Mouse (Mus musculus) embryonic facial prominence, embryonic 10.5 days (tissue): ENCODE data around the gene Zdhhc20. TPM values are rescaled to one million over a fixed set of nuclear protein-coding genes. Genes with fewer than 3 reads are reported as not detected.
"Not testable (repeated sequence)": the region's sequence is repeated elsewhere in the genome, so short reads cannot be mapped to it uniquely, and the experiment has no call there.

Experiments
- DNase-seq: peaks from one replicate; pipeline ENCODE4 v3.0.0-alpha.2; 2017; ENCODE audit warnings: low spot score
- H3K27ac ChIP-seq: fragments of 300-500 bp; sonication (generic); replicated peaks from 2 replicates; pipeline ENCODE4 v1.5.1; 2016; ENCODE audit warnings: mild to moderate bottlenecking
- H3K27me3 ChIP-seq: fragments of 300-500 bp; sonication (generic); replicated peaks from 2 replicates; pipeline ENCODE4 v1.6.1; 2016; ENCODE audit warnings: low read depth, mild to moderate bottlenecking; ENCODE audit not compliant: poor library complexity, severe bottlenecking
- H3K36me3 ChIP-seq: fragments of 300-500 bp; sonication (generic); replicated peaks from 2 replicates; pipeline ENCODE4 v1.6.1; 2016; ENCODE audit warnings: mild to moderate bottlenecking, moderate library complexity
- H3K4me1 ChIP-seq: fragments of 300-500 bp; sonication (generic); 2 replicates; pipeline ENCODE4 v1.6.1; 2016
- H3K4me3 ChIP-seq: fragments of 300-500 bp; sonication (generic); 2 replicates; pipeline ENCODE4 v1.5.1; 2016; ENCODE audit warnings: mild to moderate bottlenecking, moderate library complexity
- H3K9me3 ChIP-seq: fragments of 300-500 bp; sonication (generic); 2 replicates; pipeline ENCODE4 v1.6.1; 2016; ENCODE audit warnings: mild to moderate bottlenecking
- WGBS: fragments of 180-500 bp; shearing (Covaris S2); methylation state at CpG from one replicate; pipeline ENCODE4 v1.1.7; 2016; 5-methylcytosine and 5-hydroxymethylcytosine counted together
- polyA plus RNA-seq: library from polyadenylated mRNA; unstranded; fragments of >200 nt; fragmentation: Nextera tagmentation; extraction: Ambion mirVana; gene quantifications from 2 replicates; pipeline ENCODE4 v1.2.1, GENCODE M21; 2016

The Zdhhc20 gene
- 52.6 and 59.1 TPM in 2 replicates for polyA plus RNA-seq

GRCm38 (mm10) chr14:57890011-57890842, at the start of gene Zdhhc20:
Gene Zdhhc20, minus strand, starts transcription at chr14:57890276.
- Histone ChIP-seq H3K4me1 (peaks cover 13% of the 10 kb centered on the region), H3K27me3 (no peaks in the 10 kb centered on the region), H3K9me3 (no peaks in the 10 kb centered on the region), H3K36me3 (peaks cover 11% of the 10 kb centered on the region), H3K4me3 (peak within 1 kb of the TSS; percentile 98), H3K27ac (peak within 1 kb of the TSS; percentile 96)
- 3% methylated on average over 65 of the region's 65 CpGs for WGBS
- DNase-seq: peak; percentile 99

GRCm38 (mm10) chr14:57937297-57937696, 47.2 kb upstream of the Zdhhc20 start:
- 92% methylated on average over 6 of the region's 6 CpGs for WGBS
- H3K4me1 ChIP-seq: no peaks in the 10 kb centered on the region
- H3K27ac ChIP-seq: no peak overlapping the region
- no peak for DNase-seq
- no peak overlapping the region for H3K4me3 ChIP-seq
- no peaks in the 10 kb centered on the region for H3K27me3 ChIP-seq
- no peaks in the 10 kb centered on the region for H3K9me3 ChIP-seq
- peaks cover 23% of the 10 kb centered on the region for H3K36me3 ChIP-seq

- no peaks in the 10 kb centered on the region for H3K9me3 ChIP-seq
- H3K27me3 ChIP-seq: no peaks in the 10 kb centered on the region
- no peak overlapping the region for H3K27ac ChIP-seq
- H3K4me3 ChIP-seq: no peak overlapping the region
- no peaks in the 10 kb centered on the region for H3K4me1 ChIP-seq
- peaks cover 15% of the 10 kb centered on the region; the same call in 1 of the 2 replicates for H3K36me3 ChIP-seq
- DNase-seq: no peak
- WGBS: 94% methylated on average over 13 of the region's 13 CpGs
Observed at GRCm38 (mm10) chr14:57934666-57935065, 44.6 kb upstream of the Zdhhc20 start.

GRCm38 (mm10) chr14:57933608-57934007, 43.5 kb upstream of the Zdhhc20 start:
- peaks cover 20% of the 10 kb centered on the region; the same call in 1 of the 2 replicates for H3K36me3 ChIP-seq
- 93% methylated on average over 7 of the region's 7 CpGs for WGBS
- no peak for DNase-seq
- H3K27ac ChIP-seq: no peak overlapping the region
- H3K9me3 ChIP-seq: no peaks in the 10 kb centered on the region
- no peaks in the 10 kb centered on the region for H3K4me1 ChIP-seq
- H3K4me3 ChIP-seq: no peak overlapping the region
- H3K27me3 ChIP-seq: no peaks in the 10 kb centered on the region

DNA sequence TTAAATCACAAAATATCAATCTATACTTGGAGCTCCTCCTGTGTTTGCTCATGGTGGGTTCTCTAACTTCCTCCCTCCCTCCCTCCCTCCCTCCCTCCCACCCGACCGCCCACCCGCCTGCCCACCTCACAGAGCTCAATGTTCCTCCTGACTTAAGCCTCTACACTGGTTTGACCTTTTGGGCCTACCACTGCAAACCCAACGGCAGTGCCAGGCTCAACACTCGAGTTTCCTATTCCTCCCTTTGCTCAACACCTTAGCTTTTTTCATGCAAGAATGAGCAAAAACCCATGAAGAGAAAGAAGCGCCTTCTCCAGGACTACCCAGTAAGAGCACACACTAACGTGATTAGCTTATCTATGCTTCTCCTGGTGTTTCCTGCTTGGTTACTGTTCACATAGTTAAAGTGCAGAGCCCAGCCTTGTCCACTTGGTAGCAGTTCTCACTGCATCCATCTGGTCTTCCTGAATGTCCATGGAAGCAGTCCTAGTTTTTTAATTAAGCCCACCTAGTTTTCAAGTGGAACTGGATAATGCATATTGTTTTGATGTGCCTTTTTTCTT, 42.9 kb upstream of the Zdhhc20 start:
- no peaks in the 10 kb centered on the region for H3K4me1 ChIP-seq
- 66% methylated on average over 7 of the region's 7 CpGs for WGBS

GRCm38 (mm10) chr14:57921428-57922131, 31.5 kb upstream of the Zdhhc20 start:
- Histone ChIP-seq H3K9me3 (peaks cover 7% of the 10 kb centered on the region; the same call in 1 of the 2 replicates), H3K27ac (peak overlapping the region; percentile 77), H3K27me3 (no peaks in the 10 kb centered on the region), H3K4me1 (peaks cover 20% of the 10 kb centered on the region), H3K36me3 (peaks cover 49% of the 10 kb centered on the region), H3K4me3 (peak overlapping the region; percentile 8; the same call in 1 of the 2 replicates)
- peak; percentile 40 for DNase-seq
- WGBS: 28% methylated on average over 10 of the region's 10 CpGs

More for the DNA sequence above, 42.9 kb upstream of the Zdhhc20 start:
- Histone ChIP-seq H3K9me3 (no peaks in the 10 kb centered on the region), H3K27ac (no peak overlapping the region), H3K4me3 (no peak overlapping the region), H3K36me3 (peaks cover 20% of the 10 kb centered on the region; the same call in 1 of the 2 replicates), H3K27me3 (no peaks in the 10 kb centered on the region)
- DNase-seq: no peak

DNA sequence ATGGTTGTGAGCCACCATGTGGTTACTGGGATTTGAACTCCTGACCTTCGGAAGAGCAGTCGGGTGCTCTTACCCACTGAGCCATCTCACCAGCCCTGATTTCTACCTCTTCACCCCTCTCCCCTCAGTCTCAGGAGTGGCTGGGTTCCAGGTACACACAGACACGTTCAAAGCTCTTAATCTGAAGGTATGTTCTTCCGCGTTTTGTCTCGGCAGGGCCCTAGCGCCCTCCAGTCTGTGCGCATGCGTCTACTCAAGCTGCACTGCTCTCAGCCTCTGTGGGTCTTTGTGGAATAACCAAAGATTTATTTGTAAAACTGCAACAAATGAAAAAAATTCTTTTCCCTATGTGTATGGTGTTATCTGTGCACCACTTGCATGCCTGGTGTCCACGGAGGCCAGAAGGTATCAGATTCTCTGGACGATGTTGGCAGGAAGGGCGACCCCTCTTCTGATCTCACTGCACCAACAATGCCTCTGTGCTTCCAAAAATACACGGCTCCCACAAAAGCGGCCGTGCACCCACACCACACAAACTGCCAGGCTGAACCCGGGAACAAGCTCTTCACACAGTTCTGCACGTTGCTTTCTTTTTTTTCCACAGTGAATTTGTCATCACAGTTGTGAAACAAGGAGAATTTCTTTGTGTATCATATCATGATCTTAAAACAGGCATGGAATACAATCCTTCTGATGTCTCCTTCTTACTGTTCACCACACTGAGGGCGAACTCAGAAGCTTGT, 30.7 kb upstream of the Zdhhc20 start:
- 82% methylated on average over 18 of the region's 18 CpGs for WGBS
- H3K9me3 ChIP-seq: peaks cover 7% of the 10 kb centered on the region; the same call in 1 of the 2 replicates
- H3K27ac ChIP-seq: peak overlapping the region; percentile 77
- peaks cover 20% of the 10 kb centered on the region for H3K4me1 ChIP-seq
- peak overlapping the region; percentile 8; the same call in 1 of the 2 replicates for H3K4me3 ChIP-seq
- peaks cover 50% of the 10 kb centered on the region for H3K36me3 ChIP-seq
- H3K27me3 ChIP-seq: no peaks in the 10 kb centered on the region
- DNase-seq: no peak

- H3K27me3 ChIP-seq: no peaks in the 10 kb centered on the region
- H3K4me3 ChIP-seq: no peak overlapping the region
- WGBS: 95% methylated on average over 17 of the region's 17 CpGs
- peaks cover 7% of the 10 kb centered on the region; the same call in 1 of the 2 replicates for H3K9me3 ChIP-seq
- peaks cover 54% of the 10 kb centered on the region for H3K36me3 ChIP-seq
- no peak overlapping the region for H3K27ac ChIP-seq
- peaks cover 20% of the 10 kb centered on the region for H3K4me1 ChIP-seq
- DNase-seq: no peak
Observed at GRCm38 (mm10) chr14:57919148-57919875, 29.2 kb upstream of the Zdhhc20 start.

DNA sequence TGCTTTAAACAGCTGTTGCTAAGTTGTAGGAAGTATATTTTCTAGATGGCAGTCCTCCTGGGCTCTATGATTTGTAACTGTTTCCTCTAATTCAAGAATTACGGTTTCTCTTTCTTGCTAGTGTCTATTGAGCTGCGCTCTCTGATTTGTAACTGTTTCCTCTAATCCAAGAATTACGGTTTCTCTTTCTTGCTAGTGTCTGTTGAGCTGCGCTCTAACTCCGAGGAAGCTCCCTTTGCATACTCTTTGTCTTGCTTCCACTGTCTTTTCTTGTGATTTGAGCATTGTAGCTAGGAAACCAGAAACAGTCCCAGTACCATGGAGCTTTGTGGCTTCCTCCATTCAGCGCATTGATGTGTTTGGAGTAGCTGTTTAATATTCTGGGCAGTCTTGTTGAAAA, 25.3 kb upstream of the Zdhhc20 start:
- DNase-seq: no peak
- Histone ChIP-seq H3K4me3 (no peak overlapping the region), H3K4me1 (peaks cover 5% of the 10 kb centered on the region; the same call in 1 of the 2 replicates), H3K36me3 (peaks cover 35% of the 10 kb centered on the region), H3K9me3 (no peaks in the 10 kb centered on the region), H3K27me3 (no peaks in the 10 kb centered on the region), H3K27ac (no peak overlapping the region)
- 67% methylated on average over 6 of the region's 6 CpGs for WGBS

DNA sequence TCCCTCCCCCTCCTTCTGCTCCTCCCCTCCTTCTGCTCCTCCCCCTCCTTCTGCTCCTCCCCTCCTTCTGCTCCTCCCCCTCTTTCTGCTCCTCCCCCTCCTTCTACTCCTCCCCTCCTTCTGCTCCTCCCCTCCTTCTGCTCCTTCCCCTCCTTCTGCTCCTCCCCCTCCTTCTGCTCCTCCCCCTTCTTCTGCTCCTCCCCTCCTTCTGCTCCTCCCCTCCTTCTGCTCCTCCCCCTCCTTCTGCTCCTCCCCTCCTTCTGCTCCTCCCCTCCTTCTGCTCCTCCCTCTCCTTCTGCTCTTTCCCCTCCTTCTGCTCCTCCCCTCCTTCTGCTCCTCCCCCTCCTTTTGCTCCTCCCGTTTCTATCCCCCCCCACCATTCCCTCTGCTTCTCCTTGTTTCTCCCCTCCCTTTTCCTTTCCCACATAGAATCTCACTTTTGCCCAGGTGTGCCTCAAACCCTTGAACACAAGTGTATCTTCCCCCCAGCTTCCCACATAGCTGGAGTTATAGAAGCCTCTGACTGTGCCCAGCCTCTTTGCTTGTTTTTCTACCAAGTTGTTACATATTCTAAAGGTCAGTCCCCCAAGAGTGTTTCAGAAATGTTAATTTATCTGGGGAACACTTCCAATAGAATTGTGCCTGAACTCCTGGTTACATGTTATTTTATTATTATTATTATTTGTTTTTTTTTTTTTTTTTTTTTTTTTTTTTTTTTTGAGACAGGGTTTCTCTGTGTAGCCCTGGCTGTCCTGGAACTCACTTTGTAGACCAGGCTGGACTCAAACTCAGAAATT, 22.3 kb upstream of the Zdhhc20 start:
- H3K27ac ChIP-seq, H3K27me3 ChIP-seq, DNase-seq, H3K4me3 ChIP-seq, H3K9me3 ChIP-seq, H3K4me1 ChIP-seq: not testable (repeated sequence)
- peaks cover 26% of the 10 kb centered on the region for H3K36me3 ChIP-seq
- WGBS: 70% methylated on average over 1 of the region's 1 CpGs

GRCm38 (mm10) chr14:57911787-57912186, 21.7 kb upstream of the Zdhhc20 start:
- H3K36me3 ChIP-seq: peaks cover 20% of the 10 kb centered on the region
- H3K9me3 ChIP-seq, H3K27me3 ChIP-seq, H3K27ac ChIP-seq, H3K4me1 ChIP-seq, DNase-seq, H3K4me3 ChIP-seq: not testable (repeated sequence)
